Mouse (Mus musculus) limb, embryonic 15.5 days (tissue): ENCODE data around the gene Appbp2. TPM values are rescaled to one million over a fixed set of nuclear protein-coding genes. Genes with fewer than 3 reads are reported as not detected.

Experiments
- ATAC-seq: fragments of 200-750 bp; cut with Nextera tagmentation; 2 replicates; pipeline ENCODE4 v1.8.0; 2017; ENCODE audit warnings: low read depth, moderate TSS enrichment; ENCODE audit not compliant: insufficient number of reproducible peaks, low FRiP score, low TSS enrichment
- H3K27ac ChIP-seq: fragments of 300-500 bp; sonication (generic); 2 replicates; pipeline ENCODE4 v1.5.1; 2015; ENCODE audit warnings: moderate library complexity, mild to moderate bottlenecking, inconsistent platforms
- H3K27me3 ChIP-seq: fragments of 300-500 bp; sonication (generic); 2 replicates; pipeline ENCODE4 v1.6.1; 2015; ENCODE audit warnings: inconsistent platforms
- H3K36me3 ChIP-seq: fragments of 300-500 bp; sonication (generic); 2 replicates; pipeline ENCODE4 v1.6.1; 2015; ENCODE audit warnings: inconsistent platforms
- H3K4me1 ChIP-seq: fragments of 300-500 bp; sonication (generic); 2 replicates; pipeline ENCODE4 v1.6.1; 2015; ENCODE audit warnings: inconsistent platforms
- H3K4me2 ChIP-seq: fragments of 300-500 bp; sonication (generic); 2 replicates; pipeline ENCODE4 v1.6.1; 2015; ENCODE audit warnings: mild to moderate bottlenecking, inconsistent platforms
- H3K4me3 ChIP-seq: fragments of 300-500 bp; sonication (generic); 2 replicates; pipeline ENCODE4 v1.5.1; 2015; ENCODE audit warnings: mild to moderate bottlenecking, inconsistent platforms
- H3K9ac ChIP-seq: fragments of 300-500 bp; sonication (generic); 2 replicates; pipeline ENCODE4 v1.6.1; 2015; ENCODE audit warnings: inconsistent platforms
- H3K9me3 ChIP-seq: fragments of 300-500 bp; sonication (generic); 2 replicates; pipeline ENCODE4 v1.6.1; 2016; ENCODE audit warnings: inconsistent platforms
- WGBS: fragments of 180-500 bp; shearing (Covaris S2); methylation state at CpG from one replicate; pipeline ENCODE4 v1.1.7; 2015; 5-methylcytosine and 5-hydroxymethylcytosine counted together
- polyA plus RNA-seq: library from polyadenylated mRNA; unstranded; fragments of >200 nt; fragmentation: Nextera tagmentation; extraction: Ambion mirVana; gene quantifications from 2 replicates; pipeline ENCODE4 v1.2.1, GENCODE M21; 2015

The Appbp2 gene
- polyA plus RNA-seq, 1 experiment from 2014 or later: 40.0 TPM

- H3K36me3 ChIP-seq: peaks cover 19% of the 10 kb centered on the region
- no peak for ATAC-seq
- H3K27me3 ChIP-seq: no peaks in the 10 kb centered on the region
- H3K9ac ChIP-seq: no peak overlapping the region
- no peaks in the 10 kb centered on the region for H3K9me3 ChIP-seq
- no peak overlapping the region for H3K4me2 ChIP-seq
- WGBS: 83% methylated on average over 3 of the region's 3 CpGs
- no peaks in the 10 kb centered on the region for H3K4me1 ChIP-seq
- H3K27ac ChIP-seq: no peak overlapping the region
- no peak overlapping the region for H3K4me3 ChIP-seq
Measured at GRCm38 (mm10) chr11:85219014-85219413, 15.9 kb downstream of the Appbp2 start.

GRCm38 (mm10) chr11:85214679-85215078, 20.3 kb downstream of the Appbp2 start:
- WGBS: 96% methylated on average over 3 of the region's 3 CpGs
- no peak overlapping the region for H3K4me2 ChIP-seq
- no peak overlapping the region for H3K9ac ChIP-seq
- no peaks in the 10 kb centered on the region for H3K4me1 ChIP-seq
- H3K4me3 ChIP-seq: no peak overlapping the region
- H3K36me3 ChIP-seq: peaks cover 44% of the 10 kb centered on the region
- no peak overlapping the region for H3K27ac ChIP-seq
- no peak for ATAC-seq
- no peaks in the 10 kb centered on the region for H3K27me3 ChIP-seq
- H3K9me3 ChIP-seq: no peaks in the 10 kb centered on the region

GRCm38 (mm10) chr11:85213215-85213614, 21.7 kb downstream of the Appbp2 start:
- Histone ChIP-seq H3K27ac (no peak overlapping the region), H3K4me3 (no peak overlapping the region), H3K4me1 (no peaks in the 10 kb centered on the region), H3K9me3 (no peaks in the 10 kb centered on the region), H3K9ac (no peak overlapping the region), H3K36me3 (peaks cover 57% of the 10 kb centered on the region), H3K27me3 (no peaks in the 10 kb centered on the region), H3K4me2 (no peak overlapping the region)
- WGBS: 93% methylated on average over 2 of the region's 2 CpGs
- no peak for ATAC-seq

GRCm38 (mm10) chr11:85211151-85211550, 23.8 kb downstream of the Appbp2 start:
- Histone ChIP-seq H3K27me3 (no peaks in the 10 kb centered on the region), H3K4me3 (no peak overlapping the region), H3K4me1 (no peaks in the 10 kb centered on the region), H3K9me3 (no peaks in the 10 kb centered on the region), H3K27ac (no peak overlapping the region), H3K36me3 (peaks cover 73% of the 10 kb centered on the region), H3K4me2 (no peak overlapping the region), H3K9ac (no peak overlapping the region)
- no peak for ATAC-seq
- 91% methylated on average over 2 of the region's 2 CpGs for WGBS

GRCm38 (mm10) chr11:85206231-85206630, 28.7 kb downstream of the Appbp2 start:
- no peaks in the 10 kb centered on the region for H3K4me1 ChIP-seq
- H3K27ac ChIP-seq: no peak overlapping the region
- ATAC-seq: no peak
- H3K27me3 ChIP-seq: no peaks in the 10 kb centered on the region
- no peak overlapping the region for H3K4me3 ChIP-seq
- H3K9me3 ChIP-seq: no peaks in the 10 kb centered on the region
- H3K4me2 ChIP-seq: no peak overlapping the region
- peaks cover 72% of the 10 kb centered on the region for H3K36me3 ChIP-seq
- no peak overlapping the region for H3K9ac ChIP-seq

- no peaks in the 10 kb centered on the region for H3K9me3 ChIP-seq
- no peak overlapping the region for H3K9ac ChIP-seq
- H3K4me1 ChIP-seq: no peaks in the 10 kb centered on the region
- H3K4me2 ChIP-seq: no peak overlapping the region
- peaks cover 83% of the 10 kb centered on the region for H3K36me3 ChIP-seq
- no peak overlapping the region for H3K4me3 ChIP-seq
- no peak for ATAC-seq
- WGBS: 67% methylated on average over 2 of the region's 2 CpGs
- no peak overlapping the region for H3K27ac ChIP-seq
- H3K27me3 ChIP-seq: no peaks in the 10 kb centered on the region
Measured at GRCm38 (mm10) chr11:85198906-85199305, 36.0 kb downstream of the Appbp2 start.

DNA sequence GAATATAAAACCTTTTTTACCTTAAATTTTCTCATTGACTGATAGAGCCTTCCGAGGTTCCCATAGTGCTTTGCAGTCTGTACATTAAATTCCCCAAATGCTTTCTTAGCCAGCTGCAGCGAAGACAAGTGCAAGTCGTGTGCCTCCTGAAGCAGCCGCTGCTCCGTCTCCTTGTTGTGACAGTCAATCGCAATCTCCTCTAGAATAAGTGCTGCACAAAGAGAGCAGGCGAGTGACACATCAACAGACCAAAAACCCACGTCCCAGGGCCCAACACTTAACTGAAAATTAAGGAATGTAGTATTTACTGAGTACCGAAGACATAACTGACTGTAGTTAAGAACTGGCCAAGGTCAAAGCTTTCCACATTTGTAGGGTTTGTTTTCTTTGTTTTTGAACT, 38.9 kb downstream of the Appbp2 start:
- no peak for ATAC-seq
- Histone ChIP-seq H3K9ac (no peak overlapping the region), H3K36me3 (peaks cover 85% of the 10 kb centered on the region), H3K4me3 (no peak overlapping the region), H3K4me2 (no peak overlapping the region), H3K27ac (no peak overlapping the region), H3K27me3 (no peaks in the 10 kb centered on the region), H3K4me1 (no peaks in the 10 kb centered on the region), H3K9me3 (no peaks in the 10 kb centered on the region)
- 90% methylated on average over 9 of the region's 9 CpGs for WGBS

DNA sequence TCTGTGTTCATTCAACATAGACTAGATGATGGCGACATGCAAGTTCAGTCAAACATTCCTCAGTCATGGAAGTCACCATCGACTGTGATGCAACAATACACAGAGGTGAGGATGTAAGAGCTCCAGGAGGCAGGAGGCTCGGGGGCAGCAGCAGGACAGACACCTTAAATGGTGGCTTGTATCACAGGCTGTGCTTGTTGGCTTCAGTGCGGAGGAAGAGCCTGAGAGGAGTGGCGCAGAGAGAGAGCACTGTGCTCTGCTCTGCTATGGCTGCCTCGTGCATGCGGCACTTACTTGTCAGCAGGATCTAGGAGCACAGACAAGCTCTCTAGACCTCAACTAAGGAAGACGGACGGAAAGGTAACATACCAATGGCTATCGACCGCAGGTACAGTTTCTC, 40.7 kb downstream of the Appbp2 start:
- no peak overlapping the region for H3K9ac ChIP-seq
- H3K4me2 ChIP-seq: no peak overlapping the region
- H3K27me3 ChIP-seq: no peaks in the 10 kb centered on the region
- no peak for ATAC-seq
- H3K36me3 ChIP-seq: peaks cover 84% of the 10 kb centered on the region
- no peak overlapping the region for H3K27ac ChIP-seq
- no peaks in the 10 kb centered on the region for H3K4me1 ChIP-seq
- WGBS: 93% methylated on average over 11 of the region's 11 CpGs
- H3K9me3 ChIP-seq: no peaks in the 10 kb centered on the region
- no peak overlapping the region for H3K4me3 ChIP-seq

- H3K4me2 ChIP-seq: no peak overlapping the region
- no peak overlapping the region for H3K4me3 ChIP-seq
- H3K27me3 ChIP-seq: no peaks in the 10 kb centered on the region
- no peak overlapping the region for H3K27ac ChIP-seq
- no peak for ATAC-seq
- no peak overlapping the region for H3K9ac ChIP-seq
- no peaks in the 10 kb centered on the region for H3K4me1 ChIP-seq
- H3K9me3 ChIP-seq: no peaks in the 10 kb centered on the region
- 94% methylated on average over 12 of the region's 12 CpGs for WGBS
- H3K36me3 ChIP-seq: peaks cover 65% of the 10 kb centered on the region
Measured at GRCm38 (mm10) chr11:85190741-85191140, 44.2 kb downstream of the Appbp2 start.

DNA sequence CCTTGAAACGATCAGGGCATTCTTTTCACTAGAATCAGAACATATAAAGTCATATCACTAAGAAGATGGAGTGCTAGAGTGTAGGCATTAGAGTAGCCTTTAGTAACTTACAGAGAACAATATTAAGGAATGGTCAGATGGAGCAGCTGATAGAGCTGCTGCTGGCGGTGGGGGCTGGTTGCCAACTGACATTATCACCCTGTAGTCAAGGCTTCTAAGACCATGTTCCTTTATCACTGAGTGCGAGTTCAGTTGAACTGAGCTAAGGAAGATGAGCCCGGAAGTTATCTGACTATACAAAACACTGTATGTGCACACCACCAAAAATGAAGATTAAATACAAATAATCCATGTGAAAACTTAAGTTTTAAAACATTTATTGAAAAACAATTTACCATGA, 45.8 kb downstream of the Appbp2 start:
- Histone ChIP-seq H3K27ac (no peak overlapping the region), H3K4me2 (no peak overlapping the region), H3K36me3 (peaks cover 49% of the 10 kb centered on the region), H3K9ac (no peak overlapping the region), H3K4me1 (no peaks in the 10 kb centered on the region), H3K27me3 (no peaks in the 10 kb centered on the region), H3K4me3 (no peak overlapping the region), H3K9me3 (no peaks in the 10 kb centered on the region)
- WGBS: 94% methylated on average over 4 of the region's 4 CpGs
- ATAC-seq: no peak

GRCm38 (mm10) chr11:85184839-85185238, 50.1 kb downstream of the Appbp2 start:
- ATAC-seq: no peak
- peaks cover 9% of the 10 kb centered on the region; the same call in 1 of the 2 replicates for H3K4me1 ChIP-seq
- 87% methylated on average over 6 of the region's 6 CpGs for WGBS

GRCm38 (mm10) chr11:85184082-85184481, 50.8 kb downstream of the Appbp2 start:
- Histone ChIP-seq H3K9me3 (no peaks in the 10 kb centered on the region), H3K9ac (no peak overlapping the region), H3K27me3 (no peaks in the 10 kb centered on the region), H3K4me3 (no peak overlapping the region), H3K4me1 (peaks cover 9% of the 10 kb centered on the region; the same call in 1 of the 2 replicates), H3K36me3 (peaks cover 8% of the 10 kb centered on the region; the same call in 1 of the 2 replicates), H3K27ac (no peak overlapping the region), H3K4me2 (no peak overlapping the region)
- no peak for ATAC-seq
- 65% methylated on average over 5 of the region's 5 CpGs for WGBS

More at GRCm38 (mm10) chr11:85184839-85185238, 50.1 kb downstream of the Appbp2 start:
- H3K36me3 ChIP-seq: peaks cover 13% of the 10 kb centered on the region; the same call in 1 of the 2 replicates
- no peaks in the 10 kb centered on the region for H3K9me3 ChIP-seq
- H3K27me3 ChIP-seq: no peaks in the 10 kb centered on the region
- H3K4me2 ChIP-seq: no peak overlapping the region
- no peak overlapping the region for H3K9ac ChIP-seq
- H3K4me3 ChIP-seq: no peak overlapping the region
- no peak overlapping the region for H3K27ac ChIP-seq

- Histone ChIP-seq H3K9ac (peak overlapping the region; percentile 46), H3K4me1 (peaks cover 9% of the 10 kb centered on the region; the same call in 1 of the 2 replicates), H3K27ac (peak overlapping the region; percentile 51; the same call in 1 of the 2 replicates), H3K4me3 (peak overlapping the region; percentile 42), H3K27me3 (no peaks in the 10 kb centered on the region), H3K9me3 (no peaks in the 10 kb centered on the region), H3K4me2 (peak overlapping the region; percentile 74), H3K36me3 (peaks cover under 1% of the 10 kb centered on the region; the same call in 1 of the 2 replicates)
- WGBS: 21% methylated on average over 13 of the region's 13 CpGs
- ATAC-seq: no peak
Measured at GRCm38 (mm10) chr11:85183284-85183779, 51.6 kb downstream of the Appbp2 start.
